Mouse (Mus musculus) erythroid progenitor cell, adult 5-6 weeks (primary cell): ENCODE data around the gene Gm3646. TPM values are rescaled to one million over a fixed set of nuclear protein-coding genes. Genes with fewer than 3 reads are reported as not detected.

Experiments used
- ATAC-seq: replicated peaks from 2 replicates; pipeline ENCODE4 v1.8.0; 2016; ENCODE audit warnings: moderate number of reproducible peaks, mild to moderate bottlenecking, moderate TSS enrichment, inconsistent platforms; ENCODE audit not compliant: poor library complexity, low FRiP score, severe bottlenecking
- total RNA-seq, 2 experiments: library from RNA; stranded (forward) in 1 of 2; stranded (reverse) in 1 of 2; fragments of 150-400 nt in 1 of 2; fragments of 186-747, 209-891 nt in 1 of 2; gene quantifications; 2 replicates each; pipeline versions ENCODE4 v1.2.3 to v1.2.4; 2015 to 2017; ENCODE audit warnings: low replicate concordance in 2 of 2

The Gm3646 gene
- total RNA-seq (2015; ENCODE audit: low replicate concordance) (not detected in 2 replicates), total RNA-seq (2017; ENCODE audit: low replicate concordance) (not detected in 2 replicates)

- ATAC-seq = no peak
These were observed at the start of gene Gm3646 for GRCm38 (mm10) chr1:39805243-39805979. Gm3646 (minus strand) TSS chr1:39805332.

DNA sequence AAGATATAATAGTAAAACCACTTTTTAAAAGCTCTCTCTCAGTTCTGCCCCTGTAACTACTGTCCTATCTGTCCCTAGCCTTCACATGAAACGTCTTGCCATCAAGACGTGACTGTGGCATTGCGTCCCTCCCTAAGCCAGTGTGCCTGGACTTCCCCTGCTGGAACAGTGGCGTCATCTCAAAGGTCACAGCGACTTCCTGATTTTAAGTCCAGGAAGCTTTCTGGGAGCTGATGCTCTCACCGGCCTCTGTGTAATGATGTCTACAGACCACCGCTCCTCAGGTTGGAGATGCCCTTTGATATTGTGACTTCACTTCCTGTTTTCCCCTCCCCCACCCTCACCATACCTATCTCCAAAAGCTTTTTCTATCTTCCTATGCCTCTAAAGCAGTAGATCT is 41.9 kb upstream of the Gm3646 start:
- no peak for ATAC-seq

- no peak for ATAC-seq
These were observed 41.0 kb upstream of the Gm3646 start for GRCm38 (mm10) chr1:39846031-39846550.

DNA sequence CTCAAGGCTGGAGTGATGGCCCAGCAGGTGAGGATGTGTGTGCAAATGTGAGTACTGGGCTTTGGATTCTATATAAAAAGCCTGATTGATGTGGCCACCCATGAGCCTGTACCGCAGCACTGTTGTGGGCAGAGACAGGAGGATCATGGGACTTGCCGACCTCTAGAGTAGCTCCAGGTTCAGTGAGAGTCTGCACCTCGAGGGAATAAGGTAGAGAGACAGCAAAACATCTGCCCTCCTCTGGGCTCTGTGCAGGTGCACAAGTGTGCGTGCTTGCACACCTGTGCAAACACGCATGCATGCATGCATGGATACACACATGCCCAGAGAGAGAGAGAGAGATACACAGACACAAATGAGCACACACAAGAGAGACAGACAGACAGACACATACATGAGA is 38.2 kb upstream of the Gm3646 start:
- ATAC-seq = no peak

- ATAC-seq = no peak
These were observed 37.3 kb upstream of the Gm3646 start for GRCm38 (mm10) chr1:39842218-39843007.

GRCm38 (mm10) chr1:39840856-39841255 is 35.7 kb upstream of the Gm3646 start:
- no peak for ATAC-seq

DNA sequence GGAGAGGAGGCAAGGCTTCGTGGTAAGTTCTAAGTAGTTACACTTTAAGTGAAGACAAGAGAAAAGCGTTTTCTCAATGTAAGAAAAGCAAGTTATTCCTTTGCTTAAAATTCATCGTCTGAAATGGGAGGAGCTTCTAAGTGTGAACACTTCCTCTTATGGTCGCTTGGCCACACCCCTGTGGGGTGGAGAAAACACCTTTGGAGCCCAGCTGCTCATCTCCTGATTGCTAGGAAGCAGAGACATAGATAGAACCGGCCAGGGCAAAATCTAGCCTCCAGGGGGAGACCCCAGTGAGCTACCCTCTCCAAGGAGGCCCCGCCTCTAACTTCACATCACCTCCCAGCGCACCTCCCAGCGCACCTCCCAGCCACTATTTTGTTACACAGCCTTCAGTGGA is 34.7 kb upstream of the Gm3646 start:
- no peak for ATAC-seq

GRCm38 (mm10) chr1:39839217-39839616 is 34.1 kb upstream of the Gm3646 start:
- no peak for ATAC-seq

GRCm38 (mm10) chr1:39838487-39839169 is 33.5 kb upstream of the Gm3646 start:
- ATAC-seq = no peak

- ATAC-seq = no peak
These were observed 26.5 kb upstream of the Gm3646 start for GRCm38 (mm10) chr1:39831594-39832039.

DNA sequence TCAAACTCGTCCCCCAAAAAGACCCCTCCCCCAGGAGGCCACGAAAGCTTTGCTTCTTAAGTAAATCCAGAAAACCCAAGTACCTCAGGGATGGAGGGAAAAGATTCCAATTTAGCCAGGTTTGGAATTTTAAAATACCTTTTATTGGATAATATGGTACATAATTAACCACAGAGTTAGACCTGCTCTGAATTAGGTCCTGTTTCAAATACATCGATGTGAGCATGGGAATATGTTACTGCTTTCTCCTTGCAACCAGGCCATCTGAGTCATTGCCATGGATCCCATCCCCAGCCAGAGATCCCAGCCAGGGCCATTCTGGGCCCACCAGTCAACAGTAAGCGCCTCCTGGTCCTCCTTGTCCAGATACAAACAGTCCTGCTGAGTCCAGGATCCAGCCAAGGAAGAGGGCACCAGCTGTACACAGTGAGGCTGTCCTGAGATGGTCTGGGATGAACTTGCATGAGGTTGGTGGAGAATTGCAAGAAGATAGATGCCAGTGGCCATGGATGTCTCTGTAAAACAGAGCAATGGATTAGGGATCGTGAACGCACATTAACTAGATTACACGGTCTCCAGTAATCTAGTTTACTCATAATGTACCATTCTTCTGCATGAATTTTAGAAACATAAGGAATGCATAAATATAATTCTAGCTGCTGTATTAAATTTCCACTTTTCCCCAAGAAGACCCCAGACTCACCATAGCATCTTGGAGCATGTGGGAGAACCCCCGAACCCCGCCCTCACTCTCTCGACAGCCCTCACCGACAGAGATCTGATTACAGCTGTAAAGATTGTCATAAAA is 25.9 kb upstream of the Gm3646 start:
- ATAC-seq = no peak

DNA sequence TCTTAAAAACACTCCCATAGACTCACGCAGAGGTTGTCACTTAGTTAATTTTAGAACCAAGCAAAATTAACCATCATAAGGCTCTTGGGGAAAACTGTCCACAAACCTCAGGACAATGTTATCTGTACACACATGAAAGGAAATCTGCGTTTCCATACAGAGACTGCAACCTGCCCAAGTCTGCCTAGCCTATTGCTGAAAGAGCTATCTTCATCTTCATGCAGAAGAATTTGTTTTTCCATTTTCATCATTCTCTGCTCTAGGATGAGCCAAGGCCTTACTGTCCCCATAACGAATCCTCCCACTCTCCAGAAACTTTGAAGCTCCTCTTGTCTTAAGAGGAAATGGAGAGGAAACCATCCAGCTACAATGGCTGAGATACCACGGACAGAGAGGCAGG is 19.8 kb upstream of the Gm3646 start:
- no peak for ATAC-seq

GRCm38 (mm10) chr1:39824240-39824639 is 19.1 kb upstream of the Gm3646 start:
- ATAC-seq = no peak

DNA sequence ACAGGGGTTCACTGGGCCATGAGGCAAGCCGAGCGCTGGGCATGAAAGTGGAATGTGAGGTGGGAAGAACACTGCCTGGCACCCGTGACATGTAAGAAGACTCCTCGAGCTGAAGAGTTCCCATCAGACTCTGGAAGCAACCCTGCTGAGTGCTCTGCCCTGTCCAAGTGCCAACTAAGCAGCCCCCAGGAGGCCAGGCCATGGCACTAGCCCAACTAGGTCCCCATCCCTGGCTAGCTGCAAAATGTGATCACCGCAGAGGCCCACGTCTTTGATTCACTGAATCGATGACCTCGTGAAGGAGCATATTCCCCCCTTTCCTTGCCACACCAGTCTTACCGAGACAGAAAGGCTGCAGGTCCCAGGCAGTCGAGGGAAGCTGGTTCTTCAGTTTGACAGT is 14.5 kb upstream of the Gm3646 start:
- ATAC-seq = no peak

DNA sequence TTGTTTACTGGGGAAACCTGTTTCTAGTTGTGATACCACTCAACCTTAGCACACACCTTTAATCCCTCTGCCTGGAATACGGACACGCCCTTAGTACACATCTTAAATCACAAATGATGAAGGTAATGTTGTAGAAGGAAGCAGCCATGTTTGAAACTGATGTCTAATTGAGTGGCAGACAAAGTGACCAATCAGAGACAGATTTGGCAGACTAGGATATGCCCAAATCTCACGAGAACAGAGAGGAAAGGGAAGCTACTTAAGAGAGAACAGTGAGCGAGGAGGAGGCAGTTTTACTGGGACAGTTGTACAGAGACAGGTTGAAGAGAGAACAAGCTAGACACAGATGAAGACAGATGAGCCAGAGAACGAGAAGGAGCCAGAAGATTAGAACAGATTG is 10.6 kb upstream of the Gm3646 start:
- no peak for ATAC-seq

- no peak for ATAC-seq
These were observed 7.9 kb upstream of the Gm3646 start for GRCm38 (mm10) chr1:39813067-39813466.

- no peak for ATAC-seq
These were observed 343 bp downstream of the Gm3646 start for GRCm38 (mm10) chr1:39804789-39805188.

DNA sequence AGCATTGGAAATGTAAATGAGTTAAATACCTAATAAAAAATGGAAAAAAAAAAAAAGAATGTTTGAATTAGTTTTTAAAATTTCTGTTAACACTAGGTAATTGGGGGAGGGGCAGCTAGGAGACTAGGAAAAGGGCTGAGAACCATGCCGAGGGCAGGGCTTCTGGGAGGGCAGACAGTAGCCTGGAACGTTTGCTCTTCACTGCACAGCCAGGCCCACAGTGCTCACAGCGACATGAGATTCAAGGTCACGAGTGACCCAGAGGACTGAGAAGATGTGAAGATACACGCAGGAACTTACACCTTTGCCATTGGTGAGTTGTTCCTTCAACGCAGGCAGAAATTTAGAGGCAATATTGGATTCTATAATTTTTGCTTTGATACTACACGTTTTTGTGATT is 2.2 kb downstream of the Gm3646 start:
- no peak for ATAC-seq

DNA sequence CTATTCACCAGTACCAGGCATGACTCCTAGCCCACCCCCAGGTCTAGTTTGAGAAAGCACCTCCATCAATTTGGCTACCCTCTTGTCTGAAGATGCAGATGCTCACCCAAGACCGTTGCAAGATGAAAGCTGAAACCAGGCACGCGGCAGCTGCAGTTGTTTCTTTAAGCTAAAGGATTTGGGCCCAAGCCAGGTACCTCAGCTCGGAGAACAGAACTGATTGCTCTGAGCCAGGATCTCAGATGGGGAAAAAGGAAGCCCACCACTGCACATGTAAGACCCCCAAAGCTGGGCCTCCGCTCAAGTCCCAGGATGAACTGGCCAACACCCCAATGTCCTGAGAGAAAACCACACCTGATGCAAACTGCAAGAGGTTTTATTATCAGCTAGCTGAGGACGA is 7.6 kb downstream of the Gm3646 start:
- no peak for ATAC-seq

DNA sequence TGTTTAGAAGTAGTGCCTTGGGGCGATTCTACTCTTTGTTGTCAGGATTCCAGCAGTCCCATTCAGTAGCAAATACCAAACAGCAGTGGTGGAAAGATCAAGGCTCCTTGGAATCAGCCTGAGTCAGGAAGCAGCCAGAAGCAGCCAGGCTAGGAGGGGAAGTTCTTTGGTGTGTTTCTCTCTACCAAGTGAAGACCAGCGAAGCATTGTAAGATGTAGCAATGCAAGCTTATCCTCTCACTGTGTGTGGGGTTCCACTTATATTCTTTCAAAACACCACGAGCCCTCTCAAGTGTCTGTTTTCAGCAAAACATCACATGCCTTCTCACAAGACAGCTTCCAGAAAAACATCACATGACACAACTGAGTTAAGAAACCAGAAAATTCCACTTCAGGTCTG is 8.4 kb downstream of the Gm3646 start:
- ATAC-seq = no peak
